In genomic region chr10:31609066-31609961, GRCm38 (mm10) we compare ENCODE assay signal across 8 mouse cellular contexts. TPM values are rescaled to one million over a fixed set of nuclear protein-coding genes. Genes with fewer than 3 reads are reported as not detected.
A peak's percentile ranks its signal among the peaks of the same experiment; 100 is the strongest.
DNase-seq lines count a peak whose midpoint lies in the region; ATAC-seq and TF ChIP-seq lines count a peak whose summit lies in the region.

Rnf217 (minus strand) TSS chr10:31609184.

- 3% methylated on average over 98 of the region's 106 CpGs for WGBS in bone marrow, adult 2 months
- WGBS in embryonic facial prominence, embryonic 11.5 days = under 1% methylated on average over 72 of the region's 106 CpGs
- under 1% methylated on average over 104 of the region's 106 CpGs for WGBS in heart, adult 2 months
- WGBS in kidney, adult 2 months = under 1% methylated on average over 105 of the region's 106 CpGs
- WGBS in limb, embryonic 11.5 days = 0% methylated on average over 88 of the region's 106 CpGs
- under 1% methylated on average over 106 of the region's 106 CpGs for WGBS in midbrain, embryonic 10.5 days

- peak; percentile 91 for ATAC-seq in embryonic facial prominence, embryonic 11.5 days (replicated peaks; ENCODE audit: insufficient number of reproducible peaks, low FRiP score, low TSS enrichment, low read depth)
- ATAC-seq in limb, embryonic 11.5 days (ENCODE audit: insufficient number of reproducible peaks, low FRiP score, low TSS enrichment, low read depth) = peak; percentile 81

- no peak for TF ChIP-seq EP300 in heart, adult 2 months (IDR thresholded peaks at IDR 0.05; ENCODE audit: insufficient read depth, low read depth, low read length)

- H3K4me2 ChIP-seq in embryonic facial prominence, embryonic 11.5 days (ENCODE audit: low read depth, low read length) = peak within 1 kb of the TSS; percentile 83
- H3K4me2 ChIP-seq in limb, embryonic 11.5 days (ENCODE audit: low read depth, severe bottlenecking) = peak within 1 kb of the TSS; percentile 75

- H3K4me1 ChIP-seq in bone marrow, adult 2 months (ENCODE audit: control insufficient read depth, insufficient read depth, low read length) = no peaks in the 10 kb centered on the region; the same call in 1 of the 2 replicates
- H3K4me1 ChIP-seq in embryonic facial prominence, embryonic 11.5 days (ENCODE audit: control insufficient read depth, insufficient read depth, low read length) = no peaks in the 10 kb centered on the region
- peaks cover 11% of the 10 kb centered on the region for H3K4me1 ChIP-seq in heart, adult 2 months (ENCODE audit: control insufficient read depth, insufficient read depth, low read length)
- H3K4me1 ChIP-seq in kidney, adult 2 months (ENCODE audit: control insufficient read depth, insufficient read depth, low read length) = peaks cover 10% of the 10 kb centered on the region
- peaks cover 7% of the 10 kb centered on the region for H3K4me1 ChIP-seq in limb, embryonic 11.5 days (ENCODE audit: control insufficient read depth, insufficient read depth, low read length)
- peaks cover 43% of the 10 kb centered on the region for H3K4me1 ChIP-seq in midbrain, embryonic 10.5 days

- no peaks in the 10 kb centered on the region for H3K27me3 ChIP-seq in embryonic facial prominence, embryonic 11.5 days (ENCODE audit: control insufficient read depth, insufficient read depth, low read length)
- no peaks in the 10 kb centered on the region for H3K27me3 ChIP-seq in heart, adult 2 months (ENCODE audit: control insufficient read depth, insufficient read depth, low read length)
- no peaks in the 10 kb centered on the region for H3K27me3 ChIP-seq in kidney, adult 2 months (replicated peaks; ENCODE audit: control insufficient read depth, insufficient read depth, low read length)
- no peaks in the 10 kb centered on the region for H3K27me3 ChIP-seq in limb, embryonic 11.5 days (ENCODE audit: control insufficient read depth, insufficient read depth, low read length)
- H3K27me3 ChIP-seq in midbrain, embryonic 10.5 days (ENCODE audit: low read depth, poor library complexity, severe bottlenecking) = peaks cover 6% of the 10 kb centered on the region; the same call in 1 of the 2 replicates

- H3K9me3 ChIP-seq in embryonic facial prominence, embryonic 11.5 days (replicated peaks; ENCODE audit: control insufficient read depth, low read length) = no peaks in the 10 kb centered on the region
- H3K9me3 ChIP-seq in limb, embryonic 11.5 days (ENCODE audit: control insufficient read depth, low read length) = no peaks in the 10 kb centered on the region
- no peaks in the 10 kb centered on the region for H3K9me3 ChIP-seq in midbrain, embryonic 10.5 days (replicated peaks)

- no peak for TF ChIP-seq CTCF in bone marrow, adult 2 months (IDR thresholded peaks at IDR 0.05; ENCODE audit: control insufficient read depth, insufficient read depth, low read length)
- TF ChIP-seq CTCF in heart, adult 2 months (IDR thresholded peaks at IDR 0.05) = no peak
- no peak for TF ChIP-seq CTCF in kidney, adult 2 months (conservative IDR thresholded peaks at IDR 0.05; ENCODE audit: insufficient read depth, insufficient read length, low read depth, low read length)

- H3K79me2 ChIP-seq in heart, adult 2 months (replicated peaks; ENCODE audit: control insufficient read depth, insufficient read depth, low read length) = peaks cover 2% of the 10 kb centered on the region; the same call in 1 of the 2 replicates

- no peaks in the 10 kb centered on the region for H3K36me3 ChIP-seq in embryonic facial prominence, embryonic 11.5 days (replicated peaks; ENCODE audit: control insufficient read depth, insufficient read depth, low read depth, low read length)
- no peaks in the 10 kb centered on the region; the same call in none of the 2 replicates for H3K36me3 ChIP-seq in heart, adult 2 months (ENCODE audit: control insufficient read depth, insufficient read depth, low read length)
- H3K36me3 ChIP-seq in kidney, adult 2 months (ENCODE audit: control insufficient read depth, insufficient read depth, low read length) = no peaks in the 10 kb centered on the region
- no peaks in the 10 kb centered on the region for H3K36me3 ChIP-seq in limb, embryonic 11.5 days (ENCODE audit: control insufficient read depth, insufficient read depth, low read length)
- H3K36me3 ChIP-seq in midbrain, embryonic 10.5 days = no peaks in the 10 kb centered on the region

- H3K9ac ChIP-seq in embryonic facial prominence, embryonic 11.5 days (replicated peaks; ENCODE audit: low read length) = peak within 1 kb of the TSS; percentile 97
- peak within 1 kb of the TSS; percentile 92 for H3K9ac ChIP-seq in heart, adult 2 months (ENCODE audit: low read depth, low read length)
- peak within 1 kb of the TSS; percentile 95 for H3K9ac ChIP-seq in limb, embryonic 11.5 days (ENCODE audit: low read length)

- H3K4me3 ChIP-seq in bone marrow, adult 2 months (replicated peaks; ENCODE audit: control insufficient read depth, low read depth, low read length) = peak within 1 kb of the TSS; percentile 39
- H3K4me3 ChIP-seq in embryonic facial prominence, embryonic 11.5 days (ENCODE audit: low read depth, low read length) = peak within 1 kb of the TSS; percentile 81
- H3K4me3 ChIP-seq in heart, adult 2 months = peak within 1 kb of the TSS; percentile 83
- peak within 1 kb of the TSS; percentile 86 for H3K4me3 ChIP-seq in kidney, adult 2 months (ENCODE audit: insufficient read depth, low read depth, low read length)
- H3K4me3 ChIP-seq in limb, embryonic 11.5 days (ENCODE audit: low read depth, low read length) = peak within 1 kb of the TSS; percentile 80
- H3K4me3 ChIP-seq in midbrain, embryonic 10.5 days = peak within 1 kb of the TSS; percentile 87

- peak within 1 kb of the TSS; percentile 39; the same call in 1 of the 2 replicates for H3K27ac ChIP-seq in bone marrow, adult 2 months (ENCODE audit: control insufficient read depth, insufficient read depth, low read depth, low read length, poor library complexity)
- H3K27ac ChIP-seq in embryonic facial prominence, embryonic 11.5 days (replicated peaks; ENCODE audit: low read depth, low read length) = peak within 1 kb of the TSS; percentile 67
- peak within 1 kb of the TSS; percentile 67 for H3K27ac ChIP-seq in heart, adult 2 months
- H3K27ac ChIP-seq in kidney, adult 2 months (ENCODE audit: insufficient read depth, low read depth, low read length) = no peak within 1 kb of the TSS
- 0 out of 2 replicates have a peak within 1 kb of the TSS, but pooled peaks have one; percentile 42 for H3K27ac ChIP-seq in limb, embryonic 11.5 days (replicated peaks; ENCODE audit: low read depth, low read length)
- H3K27ac ChIP-seq in midbrain, embryonic 10.5 days (replicated peaks) = peak within 1 kb of the TSS; percentile 96

- intact Hi-C loops in heart, adult 2 months (cut with DNase I) = loop anchor here (2.0 to 5.0 kb wide), 2 partner anchors 62 to 991 kb away; no protein-coding TSS in a partner anchor

- no peak for TF ChIP-seq POLR2A in bone marrow, adult 2 months (IDR thresholded peaks at IDR 0.05; ENCODE audit: borderline replicate concordance, control insufficient read depth, low read depth, low read length)
- TF ChIP-seq POLR2A in heart, adult 2 months (IDR thresholded peaks at IDR 0.05; ENCODE audit: insufficient read depth, low read depth, low read length) = no peak
- TF ChIP-seq POLR2A in kidney, adult 2 months (IDR thresholded peaks at IDR 0.05; ENCODE audit: low read depth, low read length) = no peak

- peak; percentile 71 for DNase-seq in embryonic facial prominence, embryonic 11.5 days (ENCODE audit: low spot score)
- DNase-seq in heart, adult 2 months = peak; percentile 78 to 79
- DNase-seq in kidney, adult 2 months = peak; percentile 62
- peak; percentile 78 for DNase-seq in limb, embryonic 11.5 days (ENCODE audit: low spot score)
- peak; percentile 81 for DNase-seq in midbrain, embryonic 10.5 days (ENCODE audit: low spot score)
- DNase-seq in right cerebral cortex, postnatal 4 days = peak; percentile 72
- DNase-seq in c-Kit-positive CD71-positive TER-119-positive erythroid progenitor cells, embryonic 14.5 days (ENCODE audit: low spot score) = no peak

RNA-seq across cellular contexts. Expression of gene Rnf217, which starts in this region (rescaled TPM):
- polyA plus RNA-seq in bone marrow, adult 2 months (2011; ENCODE audit: insufficient read depth, insufficient read length, low replicate concordance, missing spikeins) = 0.50 TPM in 1 of 2 replicates, not detected in the other
- polyA plus RNA-seq in embryonic facial prominence, embryonic 11.5 days (2014; fragmentation: Nextera tagmentation; extraction: Ambion mirVana) = 1.9 and 2.3 TPM in 2 replicates
- 1 to 10 TPM; 3.7 to 4.0 TPM for total RNA-seq in heart, adult 2 months (2021)
- polyA plus RNA-seq in heart, adult 2 months (2012; rRNA removed) = 1.1 and 2.5 TPM in 2 replicates
- polyA plus RNA-seq in kidney, adult 2 months (2012; rRNA removed) = 1.1 TPM in 2 replicates
- polyA plus RNA-seq in limb, embryonic 11.5 days (2014; fragmentation: Nextera tagmentation; extraction: Ambion mirVana) = 1.4 and 1.7 TPM in 2 replicates
- 0.78 and 1.0 TPM in 2 replicates for polyA plus RNA-seq in midbrain, embryonic 10.5 days (2016; fragmentation: Nextera tagmentation; extraction: Ambion mirVana)
